Mouse (Mus musculus): ENCODE data around the gene Cnot1. TPM values are rescaled to one million over a fixed set of nuclear protein-coding genes. Genes with fewer than 3 reads are reported as not detected.

Cnot1 gene
- total and polyA plus RNA-seq, 3 experiments, result 119 to 3,440 (median 259) TPM

DNA sequence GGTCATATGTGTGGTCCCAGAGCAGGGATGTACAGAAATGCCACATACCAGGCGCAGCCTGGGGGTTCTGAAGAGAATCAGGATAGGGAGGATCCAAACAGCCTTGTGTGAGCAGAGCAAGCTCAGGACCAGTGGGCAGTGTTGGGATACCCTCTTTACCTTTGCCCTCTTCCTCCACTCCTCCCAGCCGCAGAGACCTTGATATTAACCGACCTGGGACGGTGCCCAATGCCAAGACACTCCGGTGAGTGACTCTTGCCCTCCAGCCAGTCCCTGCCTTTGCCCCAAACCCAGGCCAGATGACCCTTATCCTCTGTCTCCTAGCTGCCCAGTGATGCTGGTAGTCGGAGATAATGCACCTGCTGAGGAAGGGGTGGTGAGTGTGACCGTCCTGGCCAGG, 97.7 kb downstream of the Cnot1 start:
- Histone ChIP-seq H3K79me2 (ENCODE audit: control insufficient read depth, insufficient read depth, low read length, poor library complexity) (no peaks in the 10 kb centered on the region), H3K27me3 (ENCODE audit: control insufficient read depth in 1 of 2, insufficient read depth in 2 of 2, low read length in 2 of 2) (peaks cover 0 to 4% of the 10 kb centered on the region in 2 experiments; a peak in 2 of 4 replicates), H3K36me3 (ENCODE audit: control insufficient read depth in 1 of 2, insufficient read depth in 2 of 2, low read length in 2 of 2) (peaks cover 0 to 6% of the 10 kb centered on the region in 2 experiments; a peak in 2 of 4 replicates), H3K9ac (ENCODE audit: control insufficient read depth, low read depth, low read length, poor library complexity, severe bottlenecking) (no peak overlapping the region), H3K4me1 (ENCODE audit: control insufficient read depth in 1 of 2, insufficient read depth in 2 of 2, low read length in 2 of 2) (peaks cover 4 to 8% of the 10 kb centered on the region in 2 experiments), H3K4me3 (ENCODE audit: control insufficient read depth in 1 of 2, insufficient read depth in 1 of 2, low read depth in 2 of 2, low read length in 2 of 2) (no peak overlapping the region), H3K27ac (ENCODE audit: control insufficient read depth, low read depth, low read length) (no peak overlapping the region), H3K9me3 (replicated peaks; ENCODE audit: insufficient read depth, low read length) (no peaks in the 10 kb centered on the region)
- DNase-seq (ENCODE audit: low read depth, low spot score), result no peak
- no peak for TF ChIP-seq RCOR1 (IDR thresholded peaks at IDR 0.05; ENCODE audit: low read depth, low read length)
- no peak for TF ChIP-seq MAZ (IDR thresholded peaks at IDR 0.05; ENCODE audit: low read depth, low read length)
- TF ChIP-seq NRF1 (IDR thresholded peaks at IDR 0.05; ENCODE audit: insufficient read depth, low read depth, low read length, poor library complexity, severe bottlenecking), result no peak
- no peak for TF ChIP-seq TAL1 (IDR thresholded peaks at IDR 0.05; ENCODE audit: low read length)
- TF ChIP-seq SMC3 (IDR thresholded peaks at IDR 0.05; ENCODE audit: low read depth, low read length), result no peak
- no peak for TF ChIP-seq NELFE (IDR thresholded peaks at IDR 0.05; ENCODE audit: low read depth, low read length)
- no peak for TF ChIP-seq RAD21 (IDR thresholded peaks at IDR 0.05; ENCODE audit: low read depth, low read length)
- no peak for TF ChIP-seq POLR2AphosphoS2 (IDR thresholded peaks at IDR 0.05; ENCODE audit: low read length)
- TF ChIP-seq GATA1 (IDR thresholded peaks at IDR 0.05; ENCODE audit: low read depth, low read length), result no peak
- TF ChIP-seq ELF1 (IDR thresholded peaks at IDR 0.05; ENCODE audit: low read depth, low read length), result no peak
- TF ChIP-seq BHLHE40 (IDR thresholded peaks at IDR 0.05; ENCODE audit: borderline replicate concordance, low read depth, low read length), result no peak
- TF ChIP-seq ZMIZ1 (IDR thresholded peaks at IDR 0.05; ENCODE audit: low read depth, low read length), result no peak
- no peak for TF ChIP-seq EP300 (IDR thresholded peaks at IDR 0.05; ENCODE audit: low read depth in 1 of 2, low read length in 2 of 2)
- no peak for TF ChIP-seq CHD1 (IDR thresholded peaks at IDR 0.05; ENCODE audit: low read depth, low read length)

- H3K79me2 ChIP-seq (ENCODE audit: control insufficient read depth, insufficient read depth, low read length, poor library complexity), result no peaks in the 10 kb centered on the region
- no peak overlapping the region for H3K27ac ChIP-seq (ENCODE audit: control insufficient read depth, low read depth, low read length)
- no peaks in the 10 kb centered on the region for H3K9me3 ChIP-seq (replicated peaks; ENCODE audit: insufficient read depth, low read length)
- H3K36me3 ChIP-seq (ENCODE audit: control insufficient read depth in 1 of 2, insufficient read depth in 2 of 2, low read length in 2 of 2), result no peaks in the 10 kb centered on the region
- H3K27me3 ChIP-seq (ENCODE audit: control insufficient read depth in 1 of 2, insufficient read depth in 2 of 2, low read length in 2 of 2), result peaks cover 0 to 7% of the 10 kb centered on the region in 2 experiments; a peak in 3 of 4 replicates
- TF ChIP-seq UBTF (IDR thresholded peaks at IDR 0.05; ENCODE audit: borderline replicate concordance, insufficient read depth, low read depth, low read length), result no peak
- TF ChIP-seq USF2 (IDR thresholded peaks at IDR 0.05; ENCODE audit: borderline replicate concordance in 1 of 2, insufficient read depth in 1 of 2, low read depth in 1 of 2, low read length in 2 of 2), result no peak
- H3K4me3 ChIP-seq (ENCODE audit: control insufficient read depth in 1 of 2, insufficient read depth in 1 of 2, low read depth in 2 of 2, low read length in 2 of 2), result no peak overlapping the region
- no peak overlapping the region for H3K9ac ChIP-seq (ENCODE audit: control insufficient read depth, low read depth, low read length, poor library complexity, severe bottlenecking)
- no peak for DNase-seq (ENCODE audit: low read depth, low spot score)
- H3K4me1 ChIP-seq (ENCODE audit: control insufficient read depth in 1 of 2, insufficient read depth in 2 of 2, low read length in 2 of 2), result no peaks in the 10 kb centered on the region
Observed at GRCm38 (mm10) chr8:95704538-95704937, 102.7 kb downstream of the Cnot1 start.
